ENCODE assay signal across 16 mouse cellular contexts in genomic region chr5:64907906-64908305, GRCm38 (mm10).
"Had no signal": no experiment of that assay in that cellular context is flagged by ENCODE, and none has a peak within 500 bp of the region (broad histone marks: within the 10 kb centered on the region; RNA-seq: fewer than 3 reads in every experiment).

No protein-coding gene starts in this region.

- H3K4me2 ChIP-seq: lung, embryonic 14.5 days; midbrain, embryonic 11.5 days; midbrain, embryonic 13.5 days; midbrain, embryonic 15.5 days; neural tube, embryonic 13.5 days; neural tube, embryonic 15.5 days; stomach, embryonic 15.5 days had no signal

- H3K9ac ChIP-seq: lung, embryonic 14.5 days; midbrain, embryonic 13.5 days; midbrain, embryonic 15.5 days; neural tube, embryonic 13.5 days; neural tube, embryonic 15.5 days; stomach, embryonic 15.5 days had no signal

- H3K36me3 ChIP-seq: midbrain, embryonic 13.5 days; midbrain, embryonic 15.5 days; neural tube, embryonic 13.5 days; neural tube, embryonic 15.5 days; stomach, embryonic 15.5 days had no signal

- ATAC-seq: midbrain, embryonic 13.5 days; midbrain, embryonic 15.5 days had no signal

- DNase-seq: lung, adult 18-20 months; lung, embryonic 14.5 days; lung, postnatal 10 days; lung, postnatal 4 days; right cerebral cortex, postnatal 14 days; thymus, adult 2 months; thymus, postnatal 25 days; thymus, postnatal 4 days had no signal

- H3K4me3 ChIP-seq: midbrain, embryonic 13.5 days; midbrain, embryonic 15.5 days; myocyte; neural tube, embryonic 13.5 days; neural tube, embryonic 15.5 days; stomach, embryonic 15.5 days had no signal

- H3K27me3 ChIP-seq: midbrain, embryonic 13.5 days; midbrain, embryonic 15.5 days; neural tube, embryonic 13.5 days; neural tube, embryonic 15.5 days; stomach, embryonic 15.5 days had no signal

- H3K4me1 ChIP-seq: midbrain, embryonic 13.5 days; midbrain, embryonic 15.5 days; neural tube, embryonic 13.5 days; neural tube, embryonic 15.5 days; stomach, embryonic 15.5 days had no signal

- H3K27ac ChIP-seq: midbrain, embryonic 13.5 days; midbrain, embryonic 15.5 days; neural tube, embryonic 13.5 days; neural tube, embryonic 15.5 days; stomach, embryonic 15.5 days; stomach, postnatal 0 days had no signal

- H3K9me3 ChIP-seq: midbrain, embryonic 13.5 days; midbrain, embryonic 15.5 days; neural tube, embryonic 13.5 days; neural tube, embryonic 15.5 days; stomach, embryonic 15.5 days had no signal
